Mouse (Mus musculus) kidney, adult 18-20 months (tissue): Measurements from ENCODE around the gene Hoga1.

ENCODE experiments used
- DNase-seq: peaks from one replicate; pipeline ENCODE4 v3.0.0; 2021

Gene Hoga1

GRCm38 (mm10) chr19:42026158-42026557 lies 19.3 kb upstream of the Hoga1 start:
- DNase-seq = peak; percentile 87

- no peak for DNase-seq
Measured at GRCm38 (mm10) chr19:42031112-42031511, 14.3 kb upstream of the Hoga1 start.

- no peak for DNase-seq
Measured at GRCm38 (mm10) chr19:42033611-42034010, 11.8 kb upstream of the Hoga1 start.

- no peak for DNase-seq
Measured at GRCm38 (mm10) chr19:42034146-42034775, 11.1 kb upstream of the Hoga1 start.

- no peak for DNase-seq
Measured at GRCm38 (mm10) chr19:42034881-42035455, 10.4 kb upstream of the Hoga1 start.

- DNase-seq = peak; percentile 89
Measured at GRCm38 (mm10) chr19:42035456-42036248, 9.8 kb upstream of the Hoga1 start, which contains the start of gene Ankrd2. Gene Ankrd2, plus strand, starts transcription at chr19:42036000.

GRCm38 (mm10) chr19:42036357-42036756 lies 9.1 kb upstream of the Hoga1 start:
- no peak for DNase-seq

GRCm38 (mm10) chr19:42037167-42037702 lies 8.2 kb upstream of the Hoga1 start:
- no peak for DNase-seq

GRCm38 (mm10) chr19:42038310-42038709 lies 7.1 kb upstream of the Hoga1 start:
- no peak for DNase-seq

GRCm38 (mm10) chr19:42043988-42044387 lies 1.4 kb upstream of the Hoga1 start:
- no peak for DNase-seq

- no peak for DNase-seq
Measured at GRCm38 (mm10) chr19:42050251-42050650, 4.8 kb downstream of the Hoga1 start.

- no peak for DNase-seq
Measured at GRCm38 (mm10) chr19:42051351-42051750, 5.9 kb downstream of the Hoga1 start.

- no peak for DNase-seq
Measured at GRCm38 (mm10) chr19:42051948-42052347, 6.5 kb downstream of the Hoga1 start, which contains the start of gene 4933411K16Rik. Gene 4933411K16Rik, plus strand, starts transcription at chr19:42052248.

GRCm38 (mm10) chr19:42054255-42054654 lies 8.8 kb downstream of the Hoga1 start:
- DNase-seq = peak; percentile 78

GRCm38 (mm10) chr19:42055881-42056280 lies 10.5 kb downstream of the Hoga1 start:
- DNase-seq = no peak

GRCm38 (mm10) chr19:42056719-42057409 lies 11.5 kb downstream of the Hoga1 start:
- no peak for DNase-seq

GRCm38 (mm10) chr19:42058426-42058825 lies 13.0 kb downstream of the Hoga1 start:
- DNase-seq = no peak

- DNase-seq = peak; percentile 49
Measured at GRCm38 (mm10) chr19:42061443-42061842, 16.0 kb downstream of the Hoga1 start.

- no peak for DNase-seq
Measured at GRCm38 (mm10) chr19:42068441-42069240, 23.2 kb downstream of the Hoga1 start.

GRCm38 (mm10) chr19:42069241-42069525 lies 23.8 kb downstream of the Hoga1 start:
- DNase-seq = no peak

GRCm38 (mm10) chr19:42071221-42071620 lies 25.8 kb downstream of the Hoga1 start:
- DNase-seq = no peak

GRCm38 (mm10) chr19:42071886-42072608 lies 26.6 kb downstream of the Hoga1 start:
- DNase-seq = peak; percentile 63
